Mouse (Mus musculus) heart, adult 2 months (tissue): ENCODE measurements at regions not wholly inside any gene's neighbourhood (a gene's known extent, or its start where the extent isn't known, plus 50 kb on each side); places are given as distances from the start of the nearest gene placed in this dataset.

Source experiments
- DNase-seq, 2 experiments: peaks; one replicate each; pipeline ENCODE4 v3.0.0; 2021
- H3K27ac ChIP-seq: fragments of 200-600 bp; 2 replicates; pipeline ENCODE4 v1.8.1; 2022
- H3K27me3 ChIP-seq: fragments of 200-500 bp; 2 replicates; pipeline ENCODE4 v1.6.1; 2012; ENCODE audit warnings: mild to moderate bottlenecking, low read length, inconsistent platforms, mixed read lengths; ENCODE audit not compliant: control insufficient read depth, insufficient read depth
- H3K36me3 ChIP-seq: fragments of 200-500 bp; 2 replicates; pipeline ENCODE4 v1.6.1; 2012; ENCODE audit warnings: low read length, inconsistent platforms; ENCODE audit not compliant: control insufficient read depth, insufficient read depth
- H3K4me1 ChIP-seq: fragments of 200-500 bp; 2 replicates; pipeline ENCODE4 v1.6.1; 2011; ENCODE audit warnings: low read length; ENCODE audit not compliant: control insufficient read depth, insufficient read depth
- H3K4me3 ChIP-seq: fragments of 200-600 bp; 2 replicates; pipeline ENCODE4 v1.8.1; 2022
- H3K79me2 ChIP-seq: fragments of 200-500 bp; replicated peaks from 2 replicates; pipeline ENCODE4 v1.6.1; 2012; ENCODE audit warnings: mild to moderate bottlenecking, inconsistent platforms, low read length, moderate library complexity, mixed read lengths; ENCODE audit not compliant: control insufficient read depth, insufficient read depth
- H3K9ac ChIP-seq: fragments of 200-500 bp; 2 replicates; pipeline ENCODE4 v1.6.1; 2012; ENCODE audit warnings: low read depth, mild to moderate bottlenecking, control low read depth, inconsistent platforms, low read length, mixed read lengths
- CTCF ChIP-seq: fragments of 200-600 bp; IDR thresholded peaks from 2 replicates; pipeline ENCODE4 v1.8.1; 2022; ENCODE audit warnings: antibody characterized with exemption, mild to moderate bottlenecking, moderate library complexity
- EP300 ChIP-seq: fragments of 200-500 bp; IDR thresholded peaks from 2 replicates; pipeline ENCODE4 v1.6.1; 2011; ENCODE audit warnings: low read depth, low read length, control low read depth; ENCODE audit not compliant: insufficient read depth
- POLR2A ChIP-seq: fragments of 200-500 bp; IDR thresholded peaks from 2 replicates; pipeline ENCODE4 v1.6.1; 2011; ENCODE audit warnings: mild to moderate bottlenecking, low read depth, low read length, control low read depth; ENCODE audit not compliant: insufficient read depth
- WGBS: fragments of 180-500 bp; shearing (Covaris S2); methylation state at CpG from one replicate; pipeline ENCODE4 v1.1.7; 2018; 5-methylcytosine and 5-hydroxymethylcytosine counted together
- intact Hi-C: fragments of 180-260 bp; cut with DNase I; formaldehyde crosslinking; loops from one replicate; pipeline ENCODE4 v1.15.1; 2025

- TF ChIP-seq EP300 (no peak), POLR2A (no peak), CTCF (no peak)
- Histone ChIP-seq H3K27me3 (no peaks in the 10 kb centered on the region), H3K9ac (no peak overlapping the region), H3K79me2 (no peaks in the 10 kb centered on the region), H3K4me3 (no peak overlapping the region), H3K4me1 (no peaks in the 10 kb centered on the region), H3K27ac (no peak overlapping the region), H3K36me3 (no peaks in the 10 kb centered on the region)
- WGBS: 88% methylated on average over 4 of the region's 4 CpGs
- intact Hi-C loops: no loop called here
- no peak for DNase-seq
Observed at GRCm38 (mm10) chr8:49338716-49339115, 495.0 kb upstream of the Tenm3 start.

- Histone ChIP-seq H3K36me3 (no peaks in the 10 kb centered on the region), H3K27me3 (no peaks in the 10 kb centered on the region), H3K4me3 (no peak overlapping the region), H3K79me2 (no peaks in the 10 kb centered on the region), H3K4me1 (no peaks in the 10 kb centered on the region), H3K27ac (no peak overlapping the region), H3K9ac (no peak overlapping the region)
- no peak for DNase-seq
- WGBS: 84% methylated on average over 4 of the region's 4 CpGs
- TF ChIP-seq CTCF (no peak), POLR2A (no peak), EP300 (no peak)
- intact Hi-C loops: no loop called here
Observed at GRCm38 (mm10) chr8:49326980-49327379, 483.2 kb upstream of the Tenm3 start.

GRCm38 (mm10) chr8:49321404-49321803 lies 477.7 kb upstream of the Tenm3 start:
- DNase-seq: no peak
- no peak overlapping the region for H3K27ac ChIP-seq
- no peaks in the 10 kb centered on the region for H3K79me2 ChIP-seq
- H3K27me3 ChIP-seq: no peaks in the 10 kb centered on the region
- no peak for TF ChIP-seq CTCF
- no peak for TF ChIP-seq EP300
- TF ChIP-seq POLR2A: no peak
- no peaks in the 10 kb centered on the region for H3K36me3 ChIP-seq
- intact Hi-C loops: no loop called here
- H3K4me1 ChIP-seq: no peaks in the 10 kb centered on the region
- WGBS: 57% methylated on average over 3 of the region's 3 CpGs
- H3K9ac ChIP-seq: no peak overlapping the region
- no peak overlapping the region for H3K4me3 ChIP-seq

GRCm38 (mm10) chr8:49313483-49314278 lies 469.9 kb upstream of the Tenm3 start:
- Histone ChIP-seq H3K4me3 (no peak overlapping the region), H3K36me3 (no peaks in the 10 kb centered on the region), H3K9ac (no peak overlapping the region), H3K4me1 (no peaks in the 10 kb centered on the region), H3K79me2 (no peaks in the 10 kb centered on the region), H3K27ac (no peak overlapping the region), H3K27me3 (no peaks in the 10 kb centered on the region)
- TF ChIP-seq EP300 (no peak), POLR2A (no peak), CTCF (no peak)
- DNase-seq: no peak
- WGBS: 56% methylated on average over 10 of the region's 10 CpGs
- intact Hi-C loops: no loop called here

- TF ChIP-seq POLR2A: no peak
- no peak for TF ChIP-seq CTCF
- no peak for TF ChIP-seq EP300
- intact Hi-C loops: no loop called here
- DNase-seq: no peak
Observed at GRCm38 (mm10) chr8:49312816-49313215, 469.1 kb upstream of the Tenm3 start.

GRCm38 (mm10) chr8:49282401-49282800 lies 438.6 kb upstream of the Tenm3 start:
- no peak overlapping the region for H3K9ac ChIP-seq
- intact Hi-C loops: no loop called here
- no peaks in the 10 kb centered on the region for H3K27me3 ChIP-seq
- 60% methylated on average over 4 of the region's 4 CpGs for WGBS
- H3K4me1 ChIP-seq: no peaks in the 10 kb centered on the region
- H3K4me3 ChIP-seq: no peak overlapping the region
- no peaks in the 10 kb centered on the region for H3K36me3 ChIP-seq
- no peaks in the 10 kb centered on the region for H3K79me2 ChIP-seq
- DNase-seq: no peak
- TF ChIP-seq POLR2A (no peak), EP300 (no peak), CTCF (no peak)
- no peak overlapping the region for H3K27ac ChIP-seq

More at GRCm38 (mm10) chr8:49312816-49313215, 469.1 kb upstream of the Tenm3 start:
- Histone ChIP-seq H3K9ac (no peak overlapping the region), H3K79me2 (no peaks in the 10 kb centered on the region), H3K27ac (no peak overlapping the region), H3K27me3 (no peaks in the 10 kb centered on the region), H3K36me3 (no peaks in the 10 kb centered on the region), H3K4me1 (no peaks in the 10 kb centered on the region), H3K4me3 (no peak overlapping the region)
- WGBS: 49% methylated on average over 5 of the region's 5 CpGs
